Mouse (Mus musculus) lung, embryonic 16.5 days (tissue): Measurements from ENCODE around the gene Tspan9. TPM values are rescaled to one million over a fixed set of nuclear protein-coding genes. Genes with fewer than 3 reads are reported as not detected.

Source experiments
- ATAC-seq: fragments of 200-750 bp; cut with Nextera tagmentation; 2 replicates; pipeline ENCODE4 v1.8.0; 2017; ENCODE audit warnings: low read depth, mild to moderate bottlenecking, moderate library complexity
- H3K27ac ChIP-seq: fragments of 300-500 bp; sonication (generic); 2 replicates; pipeline ENCODE4 v1.5.1; 2014; ENCODE audit warnings: mild to moderate bottlenecking, control low read depth, low read length
- H3K27me3 ChIP-seq: fragments of 300-500 bp; sonication (generic); 2 replicates; pipeline ENCODE4 v1.6.1; 2014; ENCODE audit warnings: low read depth, low read length, mixed read lengths; ENCODE audit not compliant: control insufficient read depth, insufficient read depth
- H3K36me3 ChIP-seq: fragments of 300-500 bp; sonication (generic); 2 replicates; pipeline ENCODE4 v1.6.1; 2014; ENCODE audit warnings: low read length; ENCODE audit not compliant: control insufficient read depth, insufficient read depth
- H3K4me1 ChIP-seq: fragments of 300-500 bp; sonication (generic); replicated peaks from 2 replicates; pipeline ENCODE4 v1.6.1; 2014; ENCODE audit warnings: low read length, mixed read lengths; ENCODE audit not compliant: control insufficient read depth, insufficient read depth
- H3K4me2 ChIP-seq: fragments of 300-500 bp; sonication (generic); 2 replicates; pipeline ENCODE4 v1.6.1; 2014; ENCODE audit warnings: low read depth, low read length, control low read depth
- H3K4me3 ChIP-seq: fragments of 300-500 bp; sonication (generic); 2 replicates; pipeline ENCODE4 v1.5.1; 2014; ENCODE audit warnings: mild to moderate bottlenecking, low read length, control low read depth
- H3K9ac ChIP-seq: fragments of 300-500 bp; sonication (generic); 2 replicates; pipeline ENCODE4 v1.6.1; 2014; ENCODE audit warnings: low read length, control low read depth
- H3K9me3 ChIP-seq: fragments of 300-500 bp; sonication (generic); 2 replicates; pipeline ENCODE4 v1.6.1; 2016; ENCODE audit warnings: low read length; ENCODE audit not compliant: control insufficient read depth
- WGBS: fragments of 180-500 bp; shearing (Covaris S2); extraction: QIAGEN DNeasy Blood & Tissue Kit; methylation state at CpG from one replicate; pipeline ENCODE4 v1.1.7; 2014; 5-methylcytosine and 5-hydroxymethylcytosine counted together
- polyA plus RNA-seq: library from polyadenylated mRNA; unstranded; fragments of >200 nt; fragmentation: Nextera tagmentation; extraction: Ambion mirVana; gene quantifications from 2 replicates; pipeline ENCODE4 v1.2.1, GENCODE M21; 2015

The Tspan9 gene
- polyA plus RNA-seq = 142 and 158 TPM in 2 replicates

DNA sequence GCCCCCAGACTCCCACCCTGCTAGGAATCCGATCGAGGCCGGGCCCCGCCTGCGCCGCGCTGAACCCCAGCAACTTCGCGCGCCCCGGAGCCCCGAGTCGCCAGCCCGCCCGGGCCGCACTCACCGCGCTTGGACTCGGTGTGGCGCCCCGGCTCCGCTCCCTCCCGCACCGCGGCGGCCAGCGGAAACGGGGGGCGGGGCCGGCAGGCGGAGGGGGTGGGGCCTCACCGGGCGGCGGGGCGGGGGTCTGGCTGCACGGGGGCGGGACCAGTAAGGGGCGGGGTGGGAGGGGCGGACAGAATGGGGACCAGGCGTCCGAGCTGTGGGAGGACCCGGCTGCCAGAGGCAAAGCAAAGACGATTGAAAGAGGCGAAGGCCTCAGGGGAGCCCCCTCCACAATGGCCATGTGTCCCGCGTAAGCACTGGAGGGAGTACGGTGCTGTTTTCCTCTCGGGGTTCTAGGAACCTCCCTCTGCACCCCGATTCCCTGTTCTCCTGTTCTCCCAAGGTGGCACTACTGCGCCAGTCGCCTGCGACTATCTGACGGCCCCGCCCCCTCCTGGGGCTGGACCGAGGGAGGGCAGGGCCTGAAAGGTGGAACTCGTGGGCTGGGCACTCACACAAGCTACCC lies at the start of gene Tspan9:
Tspan9 (minus strand) TSS at position 205 of the 631 bp plus-strand sequence.
- Histone ChIP-seq H3K9ac (peak within 1 kb of the TSS; percentile 87), H3K4me1 (peaks cover 19% of the 10 kb centered on the region), H3K36me3 (no peaks in the 10 kb centered on the region), H3K4me3 (peak within 1 kb of the TSS; percentile 75), H3K27me3 (no peaks in the 10 kb centered on the region), H3K4me2 (peak within 1 kb of the TSS; percentile 91), H3K9me3 (no peaks in the 10 kb centered on the region), H3K27ac (peak within 1 kb of the TSS; percentile 94)
- under 1% methylated on average over 40 of the region's 56 CpGs for WGBS
- peak; percentile 87 for ATAC-seq

DNA sequence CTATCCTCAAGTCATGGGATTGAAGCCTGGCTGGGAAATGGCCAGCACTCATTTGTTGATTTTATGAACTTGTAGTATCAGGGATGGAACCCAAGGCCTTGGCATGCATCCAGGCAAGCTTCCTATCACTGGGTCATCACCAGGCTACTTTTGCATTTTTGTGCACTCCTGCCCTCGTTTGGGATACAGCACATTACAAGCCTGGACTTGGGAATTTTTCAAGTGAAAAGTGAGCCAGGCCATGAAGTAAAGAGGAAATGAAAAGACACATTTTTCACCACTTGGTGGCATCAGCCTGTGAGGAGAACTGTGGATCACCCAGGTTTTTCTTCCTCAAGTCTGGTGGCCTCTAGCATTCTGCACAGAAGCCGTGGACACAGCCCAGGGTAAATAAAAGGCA lies 40.1 kb upstream of the Tspan9 start:
- H3K4me2 ChIP-seq = no peak overlapping the region
- peaks cover 6% of the 10 kb centered on the region for H3K4me1 ChIP-seq
- ATAC-seq = 0 out of 2 replicates have a peak, but pooled peaks have one; percentile 20
- H3K9ac ChIP-seq = no peak overlapping the region
- no peaks in the 10 kb centered on the region for H3K27me3 ChIP-seq
- no peaks in the 10 kb centered on the region for H3K9me3 ChIP-seq
- H3K4me3 ChIP-seq = no peak overlapping the region
- H3K36me3 ChIP-seq = no peaks in the 10 kb centered on the region
- 22% methylated on average over 2 of the region's 2 CpGs for WGBS
- H3K27ac ChIP-seq = no peak overlapping the region

- ATAC-seq = no peak; the same call in 1 of the 2 replicates
These were observed 37.8 kb upstream of the Tspan9 start for GRCm38 (mm10) chr6:128181176-128181575.

DNA sequence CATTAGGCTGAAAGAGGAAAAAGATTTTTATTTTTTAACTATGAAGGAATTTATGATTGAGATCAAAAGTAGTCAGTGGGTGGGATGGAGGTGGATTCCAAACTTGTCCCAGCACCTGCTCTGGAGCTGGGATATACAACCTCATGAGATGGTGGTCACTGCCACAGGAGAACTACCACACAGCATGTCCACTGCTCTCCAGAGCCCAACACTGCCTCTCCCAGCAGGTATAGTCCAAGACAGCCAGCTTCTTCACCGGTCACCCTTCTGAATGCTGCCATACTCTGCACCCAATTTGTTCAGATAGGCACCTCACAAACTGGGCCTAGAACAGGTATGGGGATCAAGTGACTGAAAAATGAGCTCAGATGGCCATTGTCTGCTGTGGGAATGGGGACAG lies 36.3 kb upstream of the Tspan9 start:
- Histone ChIP-seq H3K27ac (no peak overlapping the region), H3K27me3 (no peaks in the 10 kb centered on the region), H3K4me2 (no peak overlapping the region), H3K4me3 (no peak overlapping the region), H3K36me3 (no peaks in the 10 kb centered on the region), H3K4me1 (peaks cover 6% of the 10 kb centered on the region), H3K9me3 (no peaks in the 10 kb centered on the region), H3K9ac (no peak overlapping the region)
- ATAC-seq = no peak
- WGBS = 95% methylated on average over 1 of the region's 1 CpGs

More at GRCm38 (mm10) chr6:128181176-128181575, 37.8 kb upstream of the Tspan9 start:
- Histone ChIP-seq H3K27me3 (no peaks in the 10 kb centered on the region), H3K4me3 (no peak overlapping the region), H3K4me1 (peaks cover 6% of the 10 kb centered on the region), H3K9ac (no peak overlapping the region), H3K36me3 (no peaks in the 10 kb centered on the region), H3K4me2 (no peak overlapping the region), H3K9me3 (no peaks in the 10 kb centered on the region), H3K27ac (no peak overlapping the region)
- 35% methylated on average over 5 of the region's 5 CpGs for WGBS

- H3K4me3 ChIP-seq = no peak overlapping the region
- no peak overlapping the region for H3K4me2 ChIP-seq
- no peaks in the 10 kb centered on the region for H3K27me3 ChIP-seq
- H3K27ac ChIP-seq = no peak overlapping the region
- no peaks in the 10 kb centered on the region for H3K9me3 ChIP-seq
- no peaks in the 10 kb centered on the region for H3K36me3 ChIP-seq
- WGBS = 74% methylated on average over 5 of the region's 5 CpGs
- H3K4me1 ChIP-seq = peaks cover 6% of the 10 kb centered on the region
- ATAC-seq = no peak
- no peak overlapping the region for H3K9ac ChIP-seq
These were observed 35.9 kb upstream of the Tspan9 start for GRCm38 (mm10) chr6:128179247-128179646.

- ATAC-seq = no peak
- H3K27ac ChIP-seq = no peak overlapping the region
- 89% methylated on average over 2 of the region's 2 CpGs for WGBS
- no peak overlapping the region for H3K9ac ChIP-seq
- peaks cover 6% of the 10 kb centered on the region for H3K4me1 ChIP-seq
- H3K4me2 ChIP-seq = no peak overlapping the region
- H3K36me3 ChIP-seq = no peaks in the 10 kb centered on the region
- H3K4me3 ChIP-seq = no peak overlapping the region
- no peaks in the 10 kb centered on the region for H3K9me3 ChIP-seq
- no peaks in the 10 kb centered on the region for H3K27me3 ChIP-seq
These were observed 35.3 kb upstream of the Tspan9 start for GRCm38 (mm10) chr6:128178681-128179080.

- no peaks in the 10 kb centered on the region for H3K36me3 ChIP-seq
- 35% methylated on average over 6 of the region's 6 CpGs for WGBS
- no peak overlapping the region for H3K9ac ChIP-seq
- H3K4me1 ChIP-seq = 0 out of 2 replicates have a peak, but pooled peaks cover 4% of the 10 kb centered on the region
- no peaks in the 10 kb centered on the region for H3K9me3 ChIP-seq
- H3K27me3 ChIP-seq = no peaks in the 10 kb centered on the region
- H3K27ac ChIP-seq = no peak overlapping the region
- no peak overlapping the region for H3K4me3 ChIP-seq
- no peak overlapping the region for H3K4me2 ChIP-seq
- peak; percentile 60; the same call in 1 of the 2 replicates for ATAC-seq
These were observed 25.6 kb upstream of the Tspan9 start for GRCm38 (mm10) chr6:128168785-128169679.

- Histone ChIP-seq H3K9ac (no peak overlapping the region), H3K4me3 (no peak overlapping the region), H3K9me3 (no peaks in the 10 kb centered on the region), H3K36me3 (no peaks in the 10 kb centered on the region), H3K27me3 (no peaks in the 10 kb centered on the region), H3K27ac (no peak overlapping the region), H3K4me2 (no peak overlapping the region), H3K4me1 (0 out of 2 replicates have a peak, but pooled peaks cover 4% of the 10 kb centered on the region)
- 43% methylated on average over 2 of the region's 2 CpGs for WGBS
- ATAC-seq = no peak
These were observed 22.2 kb upstream of the Tspan9 start for GRCm38 (mm10) chr6:128165564-128165963.

DNA sequence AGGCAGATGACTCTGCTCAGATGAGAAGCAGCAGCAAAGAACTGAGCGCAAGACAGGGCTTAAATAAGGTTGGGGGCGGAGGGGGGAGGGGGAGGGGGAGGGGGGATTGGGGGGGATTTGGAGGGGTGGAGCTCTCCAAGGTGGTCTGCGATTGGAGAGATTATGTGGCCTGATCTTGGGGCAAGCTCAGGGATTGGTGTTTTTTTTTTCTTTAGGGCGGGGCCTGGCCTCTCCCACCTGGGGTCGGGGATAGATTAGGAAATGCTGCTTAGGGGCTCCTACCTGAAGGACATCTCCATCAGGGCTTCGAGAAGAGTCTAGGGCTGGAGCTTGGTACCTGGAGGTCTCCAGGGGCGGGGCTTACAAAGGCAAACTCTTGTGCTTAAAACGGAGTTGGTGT lies 21.2 kb upstream of the Tspan9 start:
- no peaks in the 10 kb centered on the region for H3K9me3 ChIP-seq
- ATAC-seq = no peak
- H3K4me1 ChIP-seq = 0 out of 2 replicates have a peak, but pooled peaks cover 4% of the 10 kb centered on the region
- H3K27ac ChIP-seq = no peak overlapping the region
- WGBS = 75% methylated on average over 8 of the region's 8 CpGs
- H3K36me3 ChIP-seq = no peaks in the 10 kb centered on the region
- H3K4me2 ChIP-seq = no peak overlapping the region
- no peak overlapping the region for H3K4me3 ChIP-seq
- no peak overlapping the region for H3K9ac ChIP-seq
- H3K27me3 ChIP-seq = no peaks in the 10 kb centered on the region
